Mouse (Mus musculus): ENCODE measurements at regions not wholly inside any gene's neighbourhood (a gene's known extent, or its start where the extent isn't known, plus 50 kb on each side); places are given as distances from the start of the nearest gene placed in this dataset.

DNA sequence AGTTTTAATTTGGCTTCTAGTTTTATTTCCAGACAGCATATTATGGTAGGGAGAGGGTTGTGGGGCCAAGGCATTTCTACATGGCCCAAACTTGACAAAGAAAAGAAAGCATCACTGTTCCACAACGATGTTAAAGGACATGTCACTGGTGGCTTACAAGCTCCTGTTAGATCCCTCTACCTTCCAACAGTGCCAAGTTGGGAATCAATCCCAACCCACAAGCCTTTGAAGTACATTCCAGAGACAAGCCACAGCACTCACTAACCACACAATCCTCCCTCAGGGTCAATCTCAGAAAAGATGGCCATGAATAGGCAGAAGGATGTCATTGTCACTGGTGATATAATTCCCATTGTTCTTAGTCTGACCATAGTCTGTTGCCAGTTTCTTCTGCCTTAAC lies 213.4 kb downstream of the Ube2cbp start:
- no peak overlapping the region for H3K27ac ChIP-seq (ENCODE audit: low read length)
- no peak for DNase-seq (ENCODE audit: low spot score)
- H3K9ac ChIP-seq (replicated peaks; ENCODE audit: low read depth), result no peak overlapping the region
- H3K4me1 ChIP-seq (ENCODE audit: insufficient read depth, low read depth, low read length), result no peaks in the 10 kb centered on the region
- no peaks in the 10 kb centered on the region for H3K27me3 ChIP-seq (replicated peaks; ENCODE audit: insufficient read depth, low read length)
- ATAC-seq, result no peak
- WGBS, result 66% methylated on average over 1 of the region's 1 CpGs
- no peaks in the 10 kb centered on the region for H3K36me3 ChIP-seq (ENCODE audit: insufficient read depth, low read length)
- H3K9me3 ChIP-seq (ENCODE audit: low read length), result no peaks in the 10 kb centered on the region
- no peak overlapping the region for H3K4me2 ChIP-seq (replicated peaks; ENCODE audit: low read depth, low read length)
- H3K4me3 ChIP-seq (ENCODE audit: low read depth, low read length), result no peak overlapping the region
- TF ChIP-seq CTCF (IDR thresholded peaks at IDR 0.05), result no peak
- TF ChIP-seq EP300 (IDR thresholded peaks at IDR 0.05), result no peak

Measured in lung, postnatal 0 days (tissue).